Mouse (Mus musculus): Measurements from ENCODE around the gene Gin1. TPM values are rescaled to one million over a fixed set of nuclear protein-coding genes. Genes with fewer than 3 reads are reported as not detected.

Gene Gin1
- 0.83 and 1.6 TPM in 2 replicates for polyA plus RNA-seq (2012)

DNA sequence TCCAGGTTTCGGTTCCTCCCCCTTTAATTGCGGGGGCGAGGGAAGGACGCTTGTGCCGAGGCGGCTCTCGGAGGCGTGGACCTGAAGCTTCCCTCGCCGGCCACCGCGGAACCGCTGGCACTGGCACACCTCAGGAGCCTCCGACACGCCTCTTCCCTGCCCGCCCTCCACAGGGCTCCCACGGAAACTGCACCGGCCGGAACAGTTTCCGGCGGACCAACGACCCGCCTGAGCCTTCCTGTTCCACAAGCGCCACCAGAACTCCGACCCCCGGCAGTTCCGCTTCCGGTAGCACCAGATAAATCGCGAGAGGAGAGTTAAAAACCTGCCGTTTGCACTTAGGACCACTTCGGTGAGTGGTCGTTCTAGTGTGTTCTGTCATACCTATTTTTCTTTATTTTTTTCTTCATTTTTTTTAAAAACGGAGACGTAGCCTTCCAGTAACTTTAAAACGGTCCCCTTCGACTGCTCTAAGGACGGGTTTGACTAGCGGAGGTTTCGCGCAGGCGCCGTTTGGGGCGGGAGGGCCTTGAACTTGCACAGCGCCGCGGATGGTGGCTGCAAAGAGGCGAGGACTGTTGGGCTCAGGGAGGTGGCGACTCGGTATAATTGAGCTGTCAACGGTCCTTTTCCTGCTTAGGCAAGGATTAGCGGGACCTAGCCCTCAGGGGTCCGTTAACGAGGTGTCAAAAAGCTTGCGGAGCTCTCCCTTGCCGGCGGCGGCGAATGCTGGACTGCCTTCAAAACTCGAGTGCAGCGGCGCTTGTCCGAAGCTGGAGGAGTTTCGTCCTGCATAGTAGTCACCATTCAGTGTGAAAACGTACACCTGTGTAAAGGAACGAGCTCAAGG, at the start of gene Gin1, which contains the start of gene Ppip5k2:
TSS of gene Gin1 (plus strand) at position 269 of the 850 bp plus-strand sequence.
TSS of gene Ppip5k2 (minus strand) at position 508 of the 850 bp plus-strand sequence.

Other genes starting within 250 kb of the Gin1 start
- 17.5 and 18.5 TPM in 2 replicates for gene D1Ertd622e, start 108.1 kb upstream of the Gin1 start, polyA plus RNA-seq (2012)
- 4.0 and 5.0 TPM in 2 replicates for gene Ppip5k2, start 239 bp downstream of the Gin1 start, polyA plus RNA-seq (2012)

Measured in megakaryocyte-erythroid progenitor cell, adult 5 weeks (primary cell).